Mouse (Mus musculus) erythroblast, embryonic 14.5 days (primary cell): ENCODE measurements around the gene Itgad.

Source experiments
- GATA1 ChIP-seq: IDR thresholded peaks from 2 replicates; pipeline ENCODE4 v1.6.1; 2012; ENCODE audit warnings: low read length, inconsistent platforms, mixed read lengths
- TAL1 ChIP-seq: IDR thresholded peaks from 3 replicates; pipeline ENCODE4 v1.6.1; 2012; ENCODE audit warnings: low read length, inconsistent platforms, mixed read lengths

GRCm38 (mm10) chr7:128204179-128204578, 50.0 kb downstream of the Itgad start:
- no peak for TF ChIP-seq GATA1
- no peak for TF ChIP-seq TAL1
